ENCODE assay signal across 30 mouse cellular contexts in the genomic region with DNA sequence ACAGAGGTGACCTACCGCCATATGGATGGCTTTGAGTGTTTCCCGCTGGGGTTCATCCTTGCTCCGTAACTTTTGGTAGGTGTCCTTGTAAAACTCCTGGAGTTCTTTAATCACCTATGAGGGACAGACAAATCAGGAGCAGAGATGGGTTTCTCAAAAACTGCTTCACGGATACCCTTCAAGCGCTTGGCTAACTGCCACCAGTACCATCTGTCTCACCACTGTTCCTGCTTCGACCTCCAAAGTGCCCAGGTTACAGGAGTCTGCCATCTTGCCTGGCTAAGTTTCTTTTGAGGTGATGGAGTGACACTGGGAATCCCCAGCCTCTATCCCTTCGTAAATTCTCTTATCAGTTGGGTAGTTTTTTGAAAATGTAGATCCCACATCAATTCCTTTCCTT.
"Had no signal": no experiment of that assay in that cellular context is flagged by ENCODE, and none has a peak within 500 bp of the region (broad histone marks: within the 10 kb centered on the region; RNA-seq: fewer than 3 reads in every experiment).

No protein-coding gene starts in this region.

- ATAC-seq: liver, embryonic 12.5 days; liver, postnatal 0 days; lung, postnatal 0 days; midbrain, embryonic 13.5 days; midbrain, embryonic 15.5 days; midbrain, embryonic 16.5 days had no signal

- H3K4me3 ChIP-seq: limb, embryonic 10.5 days; limb, embryonic 12.5 days; limb, embryonic 13.5 days; limb, embryonic 15.5 days; liver, embryonic 12.5 days; liver, embryonic 13.5 days; liver, embryonic 15.5 days; lung, embryonic 15.5 days; megakaryocyte, embryonic 14.5 days; midbrain, embryonic 12.5 days; midbrain, embryonic 13.5 days; midbrain, embryonic 15.5 days; myocyte; neural tube, embryonic 12.5 days had no signal

- DNase-seq: left cerebral cortex, postnatal 4 days; liver; liver, embryonic 13.5 days; liver, postnatal 0 days; lung, adult 18-20 months; lung, adult 2 months; lung, postnatal 10 days; lung, postnatal 14 days; lung, postnatal 36 days; lung, postnatal 4 days; midbrain, embryonic 14.5 days had no signal

- H3K9me3 ChIP-seq: limb, embryonic 10.5 days; limb, embryonic 12.5 days; limb, embryonic 13.5 days; limb, embryonic 15.5 days; liver, embryonic 12.5 days; liver, embryonic 13.5 days; liver, embryonic 15.5 days; lung, embryonic 15.5 days; megakaryocyte, embryonic 14.5 days; midbrain, embryonic 12.5 days; midbrain, embryonic 13.5 days; midbrain, embryonic 15.5 days; neural tube, embryonic 12.5 days had no signal

- H3K27ac ChIP-seq: limb, embryonic 10.5 days; limb, embryonic 13.5 days; limb, embryonic 15.5 days; liver, embryonic 12.5 days; liver, embryonic 13.5 days; liver, embryonic 14.5 days; liver, embryonic 15.5 days; macrophage; midbrain, embryonic 12.5 days; midbrain, embryonic 13.5 days; midbrain, embryonic 15.5 days; neural tube, embryonic 12.5 days had no signal

- H3K9ac ChIP-seq: limb, embryonic 12.5 days; limb, embryonic 13.5 days; limb, embryonic 15.5 days; liver, embryonic 12.5 days; liver, embryonic 13.5 days; liver, embryonic 14.5 days; liver, embryonic 15.5 days; liver, postnatal 0 days; lung, embryonic 14.5 days; lung, embryonic 15.5 days; midbrain, embryonic 12.5 days; midbrain, embryonic 13.5 days; midbrain, embryonic 15.5 days; neural tube, embryonic 12.5 days had no signal

- H3K4me1 ChIP-seq: lung, embryonic 15.5 days; neural tube, embryonic 12.5 days had no signal

- H3K4me2 ChIP-seq: limb, embryonic 12.5 days; limb, embryonic 13.5 days; limb, embryonic 15.5 days; liver, embryonic 11.5 days; liver, embryonic 12.5 days; liver, embryonic 13.5 days; liver, embryonic 15.5 days; lung, embryonic 14.5 days; lung, embryonic 15.5 days; midbrain, embryonic 12.5 days; midbrain, embryonic 13.5 days; midbrain, embryonic 15.5 days; neural tube, embryonic 12.5 days had no signal

- H3K27me3 ChIP-seq: limb, embryonic 12.5 days; limb, embryonic 13.5 days; limb, embryonic 15.5 days; liver, embryonic 12.5 days; liver, embryonic 13.5 days; liver, embryonic 15.5 days; lung, embryonic 15.5 days; megakaryocyte, embryonic 14.5 days; midbrain, embryonic 12.5 days; midbrain, embryonic 13.5 days; midbrain, embryonic 15.5 days; neural tube, embryonic 12.5 days had no signal

- H3K36me3 ChIP-seq: limb, embryonic 10.5 days; midbrain, embryonic 12.5 days; midbrain, embryonic 15.5 days; neural tube, embryonic 12.5 days had no signal
